8 mouse cellular contexts compared by ENCODE assay signal in the genomic region with DNA sequence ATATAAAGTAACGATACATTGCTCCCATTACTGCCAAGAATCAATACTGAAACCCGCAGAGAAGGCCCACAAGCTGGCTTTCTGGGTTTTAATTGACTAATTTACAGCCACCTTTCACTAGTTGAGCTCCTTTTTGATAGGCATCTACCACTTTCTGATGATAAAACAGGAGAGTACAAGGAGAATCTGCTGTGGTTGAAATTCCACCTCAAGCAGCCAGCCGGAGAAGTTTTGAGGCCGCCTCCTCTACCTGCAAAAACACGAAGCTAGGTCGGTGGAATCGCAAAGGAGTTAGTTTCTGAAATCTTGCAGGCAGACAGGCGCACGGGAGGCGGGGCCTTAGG. TPM values are rescaled to one million over a fixed set of nuclear protein-coding genes. Genes with fewer than 3 reads are reported as not detected.
DNase-seq lines count a peak whose midpoint lies in the region; ATAC-seq and TF ChIP-seq lines count a peak whose summit lies in the region.

No protein-coding gene starts in this region.

- peaks cover 31% of the 10 kb centered on the region for H3K4me1 ChIP-seq in heart, embryonic 13.5 days
- no peaks in the 10 kb centered on the region for H3K4me1 ChIP-seq in ES-Bruce4 (ENCODE audit: control insufficient read depth, insufficient read depth, low read length)
- H3K4me1 ChIP-seq in forebrain, postnatal 0 days (ENCODE audit: insufficient read depth), result peaks cover 17% of the 10 kb centered on the region

- peak overlapping the region; percentile 79 for H3K4me2 ChIP-seq in heart, embryonic 13.5 days
- peak overlapping the region; percentile 77 for H3K4me2 ChIP-seq in forebrain, postnatal 0 days (ENCODE audit: low read depth)

- no peak for TF ChIP-seq POLR2A in ES-Bruce4 (IDR thresholded peaks at IDR 0.05; ENCODE audit: insufficient read depth, low read length)

- no peaks in the 10 kb centered on the region for H3K79me2 ChIP-seq in macrophage (ENCODE audit: inconsistent target)

- peak overlapping the region; percentile 96 for H3K27ac ChIP-seq in heart, embryonic 13.5 days (replicated peaks)
- peak overlapping the region; percentile 90 for H3K27ac ChIP-seq in ES-Bruce4 (ENCODE audit: insufficient read depth, low read length)
- peak overlapping the region; percentile 91 for H3K27ac ChIP-seq in forebrain, postnatal 0 days (ENCODE audit: low read depth, low read length)
- H3K27ac ChIP-seq in macrophage, result peak overlapping the region; percentile 70

- 3% methylated on average over 10 of the region's 10 CpGs for WGBS in heart, embryonic 13.5 days
- whole genome bisulfite sequencing in forebrain, postnatal 0 days, result under 1% methylated on average over 10 of the region's 10 CpGs
- WGBS in macrophage (ENCODE audit: missing documents), result under 1% methylated on average over 10 of the region's 10 CpGs

- intact Hi-C loops in heart, postnatal 25 days (cut with DNase I), result loop anchor here (5.0 kb wide), 1 partner anchor 331 kb away; no protein-coding TSS in a partner anchor

- peak overlapping the region; percentile 67 for H3K4me3 ChIP-seq in heart, embryonic 13.5 days
- H3K4me3 ChIP-seq in ES-Bruce4 (ENCODE audit: low read depth, low read length), result peak overlapping the region; percentile 59
- H3K4me3 ChIP-seq in forebrain, postnatal 0 days (ENCODE audit: low read depth, low read length), result peak overlapping the region; percentile 52
- peak overlapping the region; percentile 32; the same call in 1 of the 2 replicates for H3K4me3 ChIP-seq in macrophage (ENCODE audit: inconsistent target)

- H3K36me3 ChIP-seq in heart, embryonic 13.5 days, result no peaks in the 10 kb centered on the region
- no peaks in the 10 kb centered on the region for H3K36me3 ChIP-seq in ES-Bruce4 (ENCODE audit: control insufficient read depth, insufficient read depth, low read length, poor library complexity, severe bottlenecking)
- H3K36me3 ChIP-seq in forebrain, postnatal 0 days (ENCODE audit: insufficient read depth), result no peaks in the 10 kb centered on the region
- H3K36me3 ChIP-seq in macrophage (ENCODE audit: inconsistent target), result no peaks in the 10 kb centered on the region

- no peaks in the 10 kb centered on the region for H3K27me3 ChIP-seq in heart, embryonic 13.5 days (replicated peaks)
- H3K27me3 ChIP-seq in ES-Bruce4 (ENCODE audit: control insufficient read depth, insufficient read depth, low read length, poor library complexity, severe bottlenecking), result no peaks in the 10 kb centered on the region
- H3K27me3 ChIP-seq in forebrain, postnatal 0 days (ENCODE audit: insufficient read depth, low read length), result no peaks in the 10 kb centered on the region

- no peak for TF ChIP-seq CTCF in ES-Bruce4 (IDR thresholded peaks at IDR 0.05; ENCODE audit: low read depth, low read length)
- no peak for TF ChIP-seq CTCF in forebrain, postnatal 0 days (IDR thresholded peaks at IDR 0.05; ENCODE audit: low read depth)

- ATAC-seq in heart, embryonic 13.5 days (ENCODE audit: extremely low read depth, insufficient number of reproducible peaks, low FRiP score, low TSS enrichment), result no peak
- ATAC-seq in forebrain, postnatal 0 days, result no peak

- no peak for DNase-seq in heart, postnatal 25 days (ENCODE audit: low spot score)
- no peak for DNase-seq in forebrain, postnatal 0 days
- DNase-seq in yolk sac, embryonic 10.5 days (ENCODE audit: low spot score), result no peak
- DNase-seq in spleen, postnatal 36 days (ENCODE audit: low spot score in 2 of 2), result no peak
- no peak for DNase-seq in adrenal gland, postnatal 25 days

- TF ChIP-seq EP300 in ES-Bruce4 (IDR thresholded peaks at IDR 0.05; ENCODE audit: insufficient read depth, low read depth, low read length), result no peak

- no peaks in the 10 kb centered on the region for H3K9me3 ChIP-seq in heart, embryonic 13.5 days
- no peaks in the 10 kb centered on the region for H3K9me3 ChIP-seq in ES-Bruce4 (replicated peaks; ENCODE audit: control insufficient read depth, insufficient read depth, low read length, poor library complexity, severe bottlenecking)
- no peaks in the 10 kb centered on the region for H3K9me3 ChIP-seq in forebrain, postnatal 0 days (ENCODE audit: low read length)

- peak overlapping the region; percentile 88 for H3K9ac ChIP-seq in heart, embryonic 13.5 days
- peak overlapping the region; percentile 87 for H3K9ac ChIP-seq in ES-Bruce4 (ENCODE audit: low read depth, poor library complexity, severe bottlenecking)
- H3K9ac ChIP-seq in forebrain, postnatal 0 days, result peak overlapping the region; percentile 66

RNA-seq across cellular contexts. Expression of gene Hist1h1a, which starts 0.3 kb away (rescaled TPM):
- polyA plus RNA-seq in heart, embryonic 13.5 days (2015; fragmentation: Nextera tagmentation; extraction: Ambion mirVana), result 1.5 and 1.6 TPM in 2 replicates
- total RNA-seq in heart, postnatal 25 days (2021), result 1 to 10 TPM; 5.4 to 9.2 TPM
- polyA plus RNA-seq in ES-Bruce4 (2011; ENCODE audit: insufficient read depth, insufficient read length, low read depth, missing spikeins), result 7.8 and 8.6 TPM in 2 replicates
- total RNA-seq in forebrain, postnatal 0 days (2014; rRNA removed), result 195 and 202 TPM in 2 replicates
- polyA plus RNA-seq in forebrain, postnatal 0 days (2015; fragmentation: Nextera tagmentation; extraction: Ambion mirVana), result 0.36 and 0.40 TPM in 2 replicates
- 10 to 100 TPM in 9 of 26 experiments, 1 to 10 TPM in 13, not detected in 4; 1.6 to 48.0 (median 6.9) TPM for total RNA-seq in macrophage (2018; cell fraction: chromatin; rRNA removed)
- 10 to 100 TPM in 19 of 26 experiments, 1 to 10 TPM in 7; 3.7 to 40.5 (median 16.0) TPM for total RNA-seq in macrophage (2018; cell fraction: cytosol; rRNA removed)
- 10 to 100 TPM in 7 of 26 experiments, 1 to 10 TPM in 19; 1.6 to 84.4 (median 6.7) TPM for total RNA-seq in macrophage (2018; cell fraction: nucleus; rRNA removed)
- 0.43 TPM in 1 of 3 replicates, not detected in the others for polyA plus RNA-seq in macrophage (2018)
- 76.4 and 84.2 TPM in 2 replicates for total RNA-seq in adrenal gland, postnatal 25 days (2021)

RNA-seq across cellular contexts. Expression of gene Hist1h3a, which starts 1.0 kb away (rescaled TPM):
- 1.9 and 3.5 TPM in 2 replicates for polyA plus RNA-seq in heart, embryonic 13.5 days (2015; fragmentation: Nextera tagmentation; extraction: Ambion mirVana)
- 10 to 100 TPM; 15.8 to 18.0 TPM for total RNA-seq in heart, postnatal 25 days (2021)
- polyA plus RNA-seq in ES-Bruce4 (2011; ENCODE audit: insufficient read depth, insufficient read length, low read depth, missing spikeins) (5.4 TPM in 1 of 2 replicates, not detected in the other), macrophage (2018) (not detected in 3 replicates)
- 483 and 512 TPM in 2 replicates for total RNA-seq in forebrain, postnatal 0 days (2014; rRNA removed)
- polyA plus RNA-seq in forebrain, postnatal 0 days (2015; fragmentation: Nextera tagmentation; extraction: Ambion mirVana), result 1.2 and 2.2 TPM in 2 replicates
- 10 to 100 TPM in 5 of 26 experiments, 1 to 10 TPM in 12, not detected in 9; 3.3 to 49.0 (median 5.9) TPM for total RNA-seq in macrophage (2018; cell fraction: chromatin; rRNA removed)
- total RNA-seq in macrophage (2018; cell fraction: cytosol; rRNA removed), result 10 to 100 TPM in 17 of 26 experiments, 1 to 10 TPM in 9; 3.3 to 36.0 (median 11.7) TPM
- total RNA-seq in macrophage (2018; cell fraction: nucleus; rRNA removed), result 10 to 100 TPM in 7 of 26 experiments, 1 to 10 TPM in 15, not detected in 4; 2.1 to 57.8 (median 5.7) TPM
- 78.8 and 80.4 TPM in 2 replicates for total RNA-seq in adrenal gland, postnatal 25 days (2021)

RNA-seq across cellular contexts. Expression of gene Hist1h4a, which starts 2.2 kb away (rescaled TPM):
- not detected in 2 replicates for polyA plus RNA-seq in heart, embryonic 13.5 days (2015; fragmentation: Nextera tagmentation; extraction: Ambion mirVana)
- 10 to 100 TPM; 12.6 to 15.8 TPM for total RNA-seq in heart, postnatal 25 days (2021)
- 3.1 and 4.5 TPM in 2 replicates for polyA plus RNA-seq in ES-Bruce4 (2011; ENCODE audit: insufficient read depth, insufficient read length, low read depth, missing spikeins)
- 303 and 421 TPM in 2 replicates for total RNA-seq in forebrain, postnatal 0 days (2014; rRNA removed)
- 0.64 TPM in 1 of 2 replicates, not detected in the other for polyA plus RNA-seq in forebrain, postnatal 0 days (2015; fragmentation: Nextera tagmentation; extraction: Ambion mirVana)
- total RNA-seq in macrophage (2018; cell fraction: chromatin; rRNA removed), result 10 to 100 TPM in 1 of 26 experiments, 1 to 10 TPM in 13, not detected in 12; 1.7 to 19.1 (median 4.2) TPM
- 10 to 100 TPM in 19 of 26 experiments, 1 to 10 TPM in 7; 5.3 to 39.2 (median 14.2) TPM for total RNA-seq in macrophage (2018; cell fraction: cytosol; rRNA removed)
- total RNA-seq in macrophage (2018; cell fraction: nucleus; rRNA removed), result 10 to 100 TPM in 3 of 26 experiments, 1 to 10 TPM in 17, not detected in 6; 1.7 to 19.3 (median 5.2) TPM
- not detected in 3 replicates for polyA plus RNA-seq in macrophage (2018)
- 73.8 and 80.4 TPM in 2 replicates for total RNA-seq in adrenal gland, postnatal 25 days (2021)

RNA-seq across cellular contexts. Expression of gene Hist1h4b, which starts 6.4 kb away (rescaled TPM):
- 2.3 and 2.8 TPM in 2 replicates for polyA plus RNA-seq in heart, embryonic 13.5 days (2015; fragmentation: Nextera tagmentation; extraction: Ambion mirVana)
- 10 to 100 TPM; 13.3 to 23.6 TPM for total RNA-seq in heart, postnatal 25 days (2021)
- polyA plus RNA-seq in ES-Bruce4 (2011; ENCODE audit: insufficient read depth, insufficient read length, low read depth, missing spikeins) (28.2 and 29.2 TPM in 2 replicates), macrophage (2018) (0.99 TPM in 1 of 3 replicates, not detected in the others)
- total RNA-seq in forebrain, postnatal 0 days (2014; rRNA removed), result 184 and 254 TPM in 2 replicates
- polyA plus RNA-seq in forebrain, postnatal 0 days (2015; fragmentation: Nextera tagmentation; extraction: Ambion mirVana), result 1.8 and 3.0 TPM in 2 replicates
- total RNA-seq in macrophage (2018; cell fraction: chromatin; rRNA removed), result 10 to 100 TPM in 18 of 26 experiments, 1 to 10 TPM in 5, not detected in 3; 4.5 to 72.5 (median 15.5) TPM
- 100 to 1,000 TPM in 2 of 26 experiments, 10 to 100 TPM in 24; 12.7 to 122 (median 32.5) TPM for total RNA-seq in macrophage (2018; cell fraction: cytosol; rRNA removed)
- 100 to 1,000 TPM in 1 of 26 experiments, 10 to 100 TPM in 19, 1 to 10 TPM in 5, not detected in 1; 5.5 to 124 (median 19.4) TPM for total RNA-seq in macrophage (2018; cell fraction: nucleus; rRNA removed)
- total RNA-seq in adrenal gland, postnatal 25 days (2021), result 127 and 163 TPM in 2 replicates

RNA-seq across cellular contexts. Expression of gene Trim38, which starts 6.5 kb away (rescaled TPM):
- polyA plus RNA-seq in heart, embryonic 13.5 days (2015; fragmentation: Nextera tagmentation; extraction: Ambion mirVana), result 0.09 and 0.20 TPM in 2 replicates
- total RNA-seq in heart, postnatal 25 days (2021), result not detected
- polyA plus RNA-seq in ES-Bruce4 (2011; ENCODE audit: insufficient read depth, insufficient read length, low read depth, missing spikeins) (not detected in 2 replicates), macrophage (2018) (not detected in 3 replicates)
- total RNA-seq in forebrain, postnatal 0 days (2014; rRNA removed), result 0.23 TPM in 1 of 2 replicates, not detected in the other
- 0.09 TPM in 1 of 2 replicates, not detected in the other for polyA plus RNA-seq in forebrain, postnatal 0 days (2015; fragmentation: Nextera tagmentation; extraction: Ambion mirVana)
- total RNA-seq in macrophage (2018; cell fraction: chromatin; rRNA removed), result under 1 TPM in 4 of 26 experiments, not detected in 22; 0.62 to 0.77 (median 0.68) TPM
- under 1 TPM in 4 of 26 experiments, not detected in 22; 0.05 to 0.21 (median 0.10) TPM for total RNA-seq in macrophage (2018; cell fraction: cytosol; rRNA removed)
- under 1 TPM in 4 of 26 experiments, not detected in 22; 0.40 to 0.61 (median 0.52) TPM for total RNA-seq in macrophage (2018; cell fraction: nucleus; rRNA removed)
- 0.33 TPM in 1 of 2 replicates, not detected in the other for total RNA-seq in adrenal gland, postnatal 25 days (2021)
